Mouse (Mus musculus) limb, embryonic 14.5 days (tissue): ENCODE measurements around the gene Ptprn2. TPM values are rescaled to one million over a fixed set of nuclear protein-coding genes. Genes with fewer than 3 reads are reported as not detected.

Experiments
- ATAC-seq: fragments of 200-750 bp; cut with Nextera tagmentation; 2 replicates; pipeline ENCODE4 v1.8.0; 2017; ENCODE audit warnings: low read depth, moderate number of reproducible peaks, moderate TSS enrichment; ENCODE audit not compliant: low FRiP score
- DNase-seq: peaks from one replicate; pipeline ENCODE4 v3.0.0-alpha.2; 2015; ENCODE audit warnings: low spot score
- H3K27ac ChIP-seq: fragments of 300-500 bp; sonication (generic); replicated peaks from 2 replicates; pipeline ENCODE4 v1.5.1; 2014; ENCODE audit warnings: low read depth, mild to moderate bottlenecking, low read length, moderate library complexity, mixed read lengths
- H3K27me3 ChIP-seq: fragments of 300-500 bp; sonication (generic); 2 replicates; pipeline ENCODE4 v1.6.1; 2014; ENCODE audit warnings: low read length, mixed read lengths; ENCODE audit not compliant: control insufficient read depth, insufficient read depth
- H3K36me3 ChIP-seq: fragments of 300-500 bp; sonication (generic); 2 replicates; pipeline ENCODE4 v1.6.1; 2014; ENCODE audit warnings: mild to moderate bottlenecking, low read length, moderate library complexity, mixed read lengths; ENCODE audit not compliant: control insufficient read depth, insufficient read depth
- H3K4me1 ChIP-seq: fragments of 300-500 bp; sonication (generic); 2 replicates; pipeline ENCODE4 v1.6.1; 2014; ENCODE audit warnings: antibody characterized with exemption, low read length, mixed read lengths; ENCODE audit not compliant: control insufficient read depth, insufficient read depth
- H3K4me2 ChIP-seq: fragments of 300-500 bp; sonication (generic); replicated peaks from 2 replicates; pipeline ENCODE4 v1.6.1; 2014; ENCODE audit warnings: low read depth, mild to moderate bottlenecking, low read length, moderate library complexity; ENCODE audit not compliant: severe bottlenecking
- H3K4me3 ChIP-seq: fragments of 300-500 bp; sonication (generic); replicated peaks from 2 replicates; pipeline ENCODE4 v1.5.1; 2014; ENCODE audit warnings: low read length
- H3K9ac ChIP-seq: fragments of 300-500 bp; sonication (generic); 2 replicates; pipeline ENCODE4 v1.6.1; 2014; ENCODE audit warnings: mild to moderate bottlenecking, low read depth, low read length, moderate library complexity; ENCODE audit not compliant: severe bottlenecking
- H3K9me3 ChIP-seq: fragments of 300-500 bp; sonication (generic); 2 replicates; pipeline ENCODE4 v1.6.1; 2016; ENCODE audit warnings: low read length; ENCODE audit not compliant: control insufficient read depth
- POLR2A ChIP-seq: fragments of 200-500 bp; IDR thresholded peaks from 2 replicates; pipeline ENCODE4 v1.8.0; 2012; ENCODE audit warnings: inconsistent platforms, mild to moderate bottlenecking, moderate library complexity, borderline replicate concordance; ENCODE audit not compliant: insufficient read depth, insufficient read length; ENCODE audit errors: extremely low read depth
- WGBS: fragments of 180-500 bp; shearing (Covaris S2); extraction: QIAGEN DNeasy Blood & Tissue Kit; methylation state at CpG from one replicate; pipeline ENCODE4 v1.1.7; 2014; 5-methylcytosine and 5-hydroxymethylcytosine counted together
- polyA plus RNA-seq, 2 experiments: library from polyadenylated mRNA; depleted of rRNA in 1 of 2; stranded (reverse) in 1 of 2; unstranded in 1 of 2; fragments of >200 nt; fragmentation: Nextera tagmentation in 1 of 2; extraction: Ambion mirVana in 1 of 2; gene quantifications; 2 replicates each; pipeline versions ENCODE4 v1.2.1 to v1.2.3; 2012 to 2014

Ptprn2 gene
- polyA plus RNA-seq, 2 experiments: 0.08 to 0.65 TPM

DNA sequence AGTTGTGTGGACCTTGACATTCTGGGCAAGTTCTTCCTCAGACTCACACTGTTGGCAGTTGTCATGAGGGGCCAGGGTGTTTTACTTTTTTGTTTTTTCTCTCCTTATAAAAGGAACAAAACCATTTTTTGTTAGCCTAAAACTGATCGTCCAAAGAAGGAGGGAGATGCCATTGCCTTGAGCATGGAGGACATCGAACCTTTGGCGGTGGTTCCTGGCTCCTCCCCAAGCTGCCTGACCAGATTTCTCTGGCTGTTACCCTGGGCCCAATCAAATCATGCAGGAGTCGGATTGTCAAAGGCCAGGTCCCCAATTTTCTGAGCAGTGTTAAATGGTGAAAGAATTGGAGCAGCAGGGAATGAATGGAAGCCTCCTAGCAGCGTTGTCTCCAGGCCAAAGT lies 116.4 kb downstream of the Ptprn2 start:
- WGBS: 79% methylated on average over 5 of the region's 5 CpGs
- no peaks in the 10 kb centered on the region for H3K27me3 ChIP-seq
- ATAC-seq: no peak
- DNase-seq: no peak
- H3K9me3 ChIP-seq: no peaks in the 10 kb centered on the region
- H3K4me1 ChIP-seq: no peaks in the 10 kb centered on the region
- TF ChIP-seq POLR2A: no peak
- no peak overlapping the region for H3K4me3 ChIP-seq
- no peak overlapping the region for H3K9ac ChIP-seq
- H3K27ac ChIP-seq: no peak overlapping the region
- no peak overlapping the region for H3K4me2 ChIP-seq
- no peaks in the 10 kb centered on the region for H3K36me3 ChIP-seq

DNA sequence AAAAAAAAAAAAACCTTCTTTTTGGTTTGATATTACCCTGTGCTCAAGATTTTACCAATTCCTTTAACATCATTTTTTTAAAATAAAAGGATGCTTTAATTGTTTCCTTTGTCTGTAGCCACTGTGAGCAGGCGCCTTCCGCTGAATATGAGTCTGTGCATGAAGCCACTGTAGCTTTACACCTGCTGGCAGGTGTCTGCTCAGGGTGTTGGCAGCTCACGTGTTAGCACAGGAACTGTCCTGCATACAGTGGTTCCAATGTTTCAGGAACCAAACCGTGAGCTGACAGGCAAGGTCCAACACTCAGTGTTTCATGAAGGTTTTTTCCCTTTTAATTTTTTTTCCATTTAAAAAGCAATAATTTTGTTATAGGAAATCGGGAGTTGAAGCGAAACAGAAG lies 123.1 kb downstream of the Ptprn2 start:
- WGBS: 76% methylated on average over 6 of the region's 6 CpGs
- Histone ChIP-seq H3K4me2 (no peak overlapping the region), H3K36me3 (no peaks in the 10 kb centered on the region)

DNA sequence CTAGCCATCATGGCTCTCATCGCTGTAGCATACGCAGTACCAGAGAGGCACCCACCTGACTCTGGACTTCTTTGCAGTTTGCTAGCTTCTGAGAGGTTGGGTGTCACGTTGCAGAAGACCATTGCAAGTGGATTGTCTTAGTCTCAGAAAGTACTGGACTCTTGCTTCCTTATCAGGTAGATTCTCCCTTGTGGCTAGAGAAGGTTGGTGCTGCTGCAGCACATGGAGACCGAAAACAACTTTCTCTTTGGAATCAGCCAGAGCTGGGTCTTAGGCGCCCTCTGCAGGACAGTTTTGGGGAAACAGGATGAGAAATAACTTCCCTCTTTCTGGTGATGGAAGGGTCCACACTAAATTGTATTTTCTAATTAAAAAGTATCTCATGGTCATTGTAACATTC lies 134.3 kb downstream of the Ptprn2 start:
- no peak for TF ChIP-seq POLR2A
- Histone ChIP-seq H3K4me1 (no peaks in the 10 kb centered on the region), H3K27me3 (no peaks in the 10 kb centered on the region), H3K36me3 (no peaks in the 10 kb centered on the region), H3K9ac (no peak overlapping the region), H3K4me2 (no peak overlapping the region), H3K9me3 (no peaks in the 10 kb centered on the region), H3K27ac (no peak overlapping the region), H3K4me3 (no peak overlapping the region)
- no peak for ATAC-seq
- 49% methylated on average over 5 of the region's 5 CpGs for WGBS
- DNase-seq: peak; percentile 74

More for the DNA sequence above, 123.1 kb downstream of the Ptprn2 start:
- no peak for TF ChIP-seq POLR2A
- no peaks in the 10 kb centered on the region for H3K27me3 ChIP-seq
- H3K9me3 ChIP-seq: no peaks in the 10 kb centered on the region
- no peak overlapping the region for H3K27ac ChIP-seq
- ATAC-seq: no peak
- H3K4me3 ChIP-seq: no peak overlapping the region
- H3K9ac ChIP-seq: no peak overlapping the region
- no peak for DNase-seq
- H3K4me1 ChIP-seq: no peaks in the 10 kb centered on the region

DNA sequence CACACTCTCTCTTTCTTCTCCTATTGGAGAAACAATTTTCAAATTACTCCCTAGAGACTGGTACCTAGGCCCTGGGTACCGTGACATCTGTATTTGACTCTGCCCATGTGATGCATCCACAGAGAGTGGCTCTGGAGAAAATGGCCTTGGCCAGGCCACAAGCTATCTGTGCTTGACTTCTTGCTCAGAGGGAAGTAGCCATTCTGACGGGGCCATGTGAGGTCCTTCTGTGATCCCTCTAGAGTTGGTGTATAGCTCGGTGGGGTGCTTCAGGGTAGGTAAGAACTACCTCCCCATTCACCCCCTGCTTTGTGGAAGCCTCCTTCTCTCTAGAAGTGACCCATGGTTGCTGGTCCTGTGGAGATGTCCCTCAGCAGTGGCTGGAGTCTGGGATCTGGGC lies 134.8 kb downstream of the Ptprn2 start:
- Histone ChIP-seq H3K4me1 (no peaks in the 10 kb centered on the region), H3K27me3 (no peaks in the 10 kb centered on the region), H3K9ac (no peak overlapping the region), H3K36me3 (no peaks in the 10 kb centered on the region), H3K4me2 (no peak overlapping the region), H3K27ac (no peak overlapping the region), H3K9me3 (no peaks in the 10 kb centered on the region), H3K4me3 (no peak overlapping the region)
- TF ChIP-seq POLR2A: no peak
- DNase-seq (no peak), ATAC-seq (no peak)
- WGBS: 87% methylated on average over 3 of the region's 3 CpGs

DNA sequence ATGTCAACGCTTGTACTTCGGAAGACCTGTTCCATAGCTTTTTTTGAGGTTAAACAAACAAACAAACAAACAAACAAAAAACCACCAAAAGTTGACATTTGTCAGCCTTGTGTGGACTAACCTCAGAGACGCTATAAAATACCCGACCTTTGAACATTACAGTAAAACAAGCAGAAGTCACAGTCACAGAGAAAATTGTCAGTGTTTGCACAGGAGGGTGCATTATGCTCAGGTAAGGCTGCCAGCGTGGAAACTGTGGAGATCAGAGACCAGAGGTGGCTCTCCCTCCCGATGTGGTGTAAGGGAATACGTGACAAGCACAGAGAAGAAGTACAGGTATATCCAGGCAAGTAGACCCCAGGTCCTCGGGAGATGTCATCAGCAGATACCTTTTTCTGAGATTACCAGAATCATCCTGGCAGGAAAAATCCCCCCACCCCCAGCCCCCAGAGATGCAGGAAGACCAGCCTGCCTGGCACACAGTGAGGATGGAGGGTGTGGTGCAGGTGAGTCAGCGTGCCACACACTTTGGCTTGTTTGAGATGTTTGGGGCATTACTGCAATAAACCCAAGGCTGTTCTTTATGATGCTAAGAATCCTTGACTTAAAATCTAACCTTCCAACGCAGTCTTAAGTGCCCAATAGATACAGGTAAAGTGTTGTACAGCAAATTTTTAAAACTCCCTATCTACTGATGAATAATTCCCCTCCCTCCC lies 136.0 kb downstream of the Ptprn2 start:
- no peaks in the 10 kb centered on the region for H3K27me3 ChIP-seq
- no peaks in the 10 kb centered on the region for H3K4me1 ChIP-seq
- DNase-seq (no peak), ATAC-seq (no peak)
- H3K4me3 ChIP-seq: no peak overlapping the region
- H3K9me3 ChIP-seq: no peaks in the 10 kb centered on the region
- H3K36me3 ChIP-seq: no peaks in the 10 kb centered on the region
- H3K4me2 ChIP-seq: no peak overlapping the region
- TF ChIP-seq POLR2A: no peak
- H3K27ac ChIP-seq: no peak overlapping the region
- no peak overlapping the region for H3K9ac ChIP-seq
- 80% methylated on average over 10 of the region's 10 CpGs for WGBS
